Mouse (Mus musculus) monocyte, adult 2 months (primary cell): ENCODE data around the gene Fancl.
"Not testable (repeated sequence)": the region's sequence is repeated elsewhere in the genome, so short reads cannot be mapped to it uniquely, and the experiment has no call there.

ENCODE experiments used
- DNase-seq, 2 experiments: peaks; one replicate each; pipeline ENCODE4 v3.0.0; 2022; ENCODE audit warnings: low spot score in 2 of 2, low read depth in 1 of 2

Fancl gene

GRCm38 (mm10) chr11:26385971-26386370 is at the start of gene Fancl:
TSS of gene Fancl (plus strand) at chr11:26386135.
- no peak for DNase-seq

GRCm38 (mm10) chr11:26336848-26337247 is 49.1 kb upstream of the Fancl start:
- DNase-seq = no peak

- DNase-seq = not testable (repeated sequence)
These were observed 15.8 kb upstream of the Fancl start for GRCm38 (mm10) chr11:26370176-26370575.

- DNase-seq = not testable (repeated sequence)
These were observed 14.0 kb upstream of the Fancl start for GRCm38 (mm10) chr11:26371980-26372379.

GRCm38 (mm10) chr11:26374132-26374531 is 11.8 kb upstream of the Fancl start:
- DNase-seq = no peak

GRCm38 (mm10) chr11:26378074-26378473 is 7.9 kb upstream of the Fancl start:
- DNase-seq = no peak

- no peak for DNase-seq
These were observed 4.4 kb upstream of the Fancl start for GRCm38 (mm10) chr11:26381499-26381898.

GRCm38 (mm10) chr11:26386678-26387077 is 743 bp downstream of the Fancl start:
- DNase-seq = no peak

- DNase-seq = peak; percentile 71 to 86
These were observed 1.2 kb downstream of the Fancl start for GRCm38 (mm10) chr11:26387087-26387611.

GRCm38 (mm10) chr11:26395561-26395960 is 9.6 kb downstream of the Fancl start:
- no peak for DNase-seq

- no peak for DNase-seq
These were observed 27.0 kb downstream of the Fancl start for GRCm38 (mm10) chr11:26412972-26413371.

- DNase-seq = no peak
These were observed 35.5 kb downstream of the Fancl start for GRCm38 (mm10) chr11:26421472-26421871.

- DNase-seq = no peak
These were observed 48.3 kb downstream of the Fancl start for GRCm38 (mm10) chr11:26434229-26434628.

GRCm38 (mm10) chr11:26437818-26438217 is 51.9 kb downstream of the Fancl start:
- DNase-seq = no peak

GRCm38 (mm10) chr11:26441121-26441520 is 55.2 kb downstream of the Fancl start:
- DNase-seq = no peak

- no peak for DNase-seq
These were observed 58.4 kb downstream of the Fancl start for GRCm38 (mm10) chr11:26444374-26444773.

GRCm38 (mm10) chr11:26449789-26450188 is 63.9 kb downstream of the Fancl start:
- DNase-seq = no peak

GRCm38 (mm10) chr11:26450636-26451035 is 64.7 kb downstream of the Fancl start:
- DNase-seq = no peak

GRCm38 (mm10) chr11:26451228-26451627 is 65.3 kb downstream of the Fancl start:
- no peak for DNase-seq

GRCm38 (mm10) chr11:26452693-26453092 is 66.8 kb downstream of the Fancl start:
- DNase-seq = no peak

- DNase-seq = no peak
These were observed 68.1 kb downstream of the Fancl start for GRCm38 (mm10) chr11:26454081-26454480.

- DNase-seq = no peak
These were observed 91.3 kb downstream of the Fancl start for GRCm38 (mm10) chr11:26477037-26477739.

GRCm38 (mm10) chr11:26481691-26482242 is 95.8 kb downstream of the Fancl start:
- no peak for DNase-seq
